Comparison of ENCODE assay signal across 8 mouse cellular contexts in the genomic region with DNA sequence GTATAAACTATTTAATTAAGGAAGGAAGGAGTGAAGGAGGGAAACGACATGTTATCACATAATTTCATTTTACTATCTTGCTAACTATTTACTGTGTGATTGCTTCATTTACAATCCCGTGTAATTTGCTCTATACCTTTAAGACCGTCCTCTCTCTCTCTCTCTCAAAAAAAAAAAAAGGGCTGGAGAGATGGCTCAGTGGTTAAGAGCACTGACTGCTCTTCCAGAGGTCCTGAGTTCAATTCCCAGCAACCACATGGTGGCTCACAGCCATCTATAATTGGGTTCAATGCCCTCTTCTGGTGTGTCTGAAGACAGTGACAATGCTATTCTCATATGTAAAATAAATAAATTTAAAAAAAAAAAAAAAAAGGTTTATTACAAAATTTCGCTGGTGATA. TPM values are rescaled to one million over a fixed set of nuclear protein-coding genes. Genes with fewer than 3 reads are reported as not detected.
DNase-seq lines count a peak whose midpoint lies in the region; ATAC-seq and TF ChIP-seq lines count a peak whose summit lies in the region.
"Not testable (repeated sequence)": the region's sequence is repeated elsewhere in the genome, so short reads cannot be mapped to it uniquely, and the experiment has no call there.

No protein-coding gene starts in this region.

- peak overlapping the region; percentile 60 for H3K4me2 ChIP-seq in heart, embryonic 11.5 days
- H3K4me2 ChIP-seq in hindbrain, embryonic 16.5 days (ENCODE audit: low read length), result peak overlapping the region; percentile 58
- peak overlapping the region; percentile 55 for H3K4me2 ChIP-seq in liver, embryonic 16.5 days (ENCODE audit: low read depth, low read length)
- H3K4me2 ChIP-seq in midbrain, embryonic 14.5 days (ENCODE audit: low read length), result peak overlapping the region; percentile 52
- H3K4me2 ChIP-seq in stomach, embryonic 14.5 days (replicated peaks; ENCODE audit: low read depth, low read length), result peak overlapping the region; percentile 40

- H3K36me3 ChIP-seq in G1E (replicated peaks), result peaks cover 31% of the 10 kb centered on the region
- peaks cover 11% of the 10 kb centered on the region for H3K36me3 ChIP-seq in heart, embryonic 11.5 days (ENCODE audit: control insufficient read depth, insufficient read depth, low read length)
- H3K36me3 ChIP-seq in hindbrain, embryonic 16.5 days (ENCODE audit: control insufficient read depth, insufficient read depth, low read length), result peaks cover 12% of the 10 kb centered on the region; the same call in 1 of the 2 replicates
- H3K36me3 ChIP-seq in liver, embryonic 16.5 days (ENCODE audit: control insufficient read depth, insufficient read depth); stomach, embryonic 14.5 days (ENCODE audit: control insufficient read depth, insufficient read depth, low read length): not testable (repeated sequence)
- peaks cover 19% of the 10 kb centered on the region for H3K36me3 ChIP-seq in midbrain, embryonic 14.5 days (ENCODE audit: control insufficient read depth, insufficient read depth, low read length)

- TF ChIP-seq POLR2A in embryonic fibroblast, embryonic 13.5 days (IDR thresholded peaks at IDR 0.05; ENCODE audit: low read depth, low read length), result not testable (repeated sequence)

- H3K4me3 ChIP-seq in G1E (ENCODE audit: low read depth, low read length), result peak overlapping the region; percentile 83
- peak overlapping the region; percentile 94 for H3K4me3 ChIP-seq in embryonic fibroblast, embryonic 13.5 days (ENCODE audit: insufficient read depth, low read length)
- H3K4me3 ChIP-seq in heart, embryonic 11.5 days (ENCODE audit: low read depth, low read length), result peak overlapping the region; percentile 73
- peak overlapping the region; percentile 82 for H3K4me3 ChIP-seq in hindbrain, embryonic 16.5 days (ENCODE audit: low read length)
- H3K4me3 ChIP-seq in left cerebral cortex, adult 2 months, result peak overlapping the region; percentile 74
- peak overlapping the region; percentile 70 for H3K4me3 ChIP-seq in liver, embryonic 16.5 days (ENCODE audit: low read depth, low read length)
- H3K4me3 ChIP-seq in midbrain, embryonic 14.5 days (replicated peaks; ENCODE audit: low read depth, low read length), result peak overlapping the region; percentile 82
- peak overlapping the region; percentile 80 for H3K4me3 ChIP-seq in stomach, embryonic 14.5 days (ENCODE audit: low read depth, low read length)

- not testable (repeated sequence) for H3K27me3 ChIP-seq in G1E (ENCODE audit: insufficient read depth, low read length); heart, embryonic 11.5 days (ENCODE audit: control insufficient read depth, insufficient read depth, low read length); hindbrain, embryonic 16.5 days (replicated peaks; ENCODE audit: control insufficient read depth, insufficient read depth, low read length); liver, embryonic 16.5 days (ENCODE audit: control insufficient read depth, insufficient read depth, low read depth, low read length); midbrain, embryonic 14.5 days (ENCODE audit: control insufficient read depth, insufficient read depth, low read length); stomach, embryonic 14.5 days (ENCODE audit: control insufficient read depth, insufficient read depth, low read length)

- ATAC-seq in G1E (ENCODE audit: extremely low read depth, insufficient number of reproducible peaks, low FRiP score, poor library complexity, severe bottlenecking); heart, embryonic 11.5 days (replicated peaks; ENCODE audit: insufficient number of reproducible peaks, low FRiP score, low TSS enrichment); hindbrain, embryonic 16.5 days; liver, embryonic 16.5 days (ENCODE audit: low read depth); midbrain, embryonic 14.5 days (ENCODE audit: low FRiP score, low TSS enrichment); stomach, embryonic 14.5 days (ENCODE audit: insufficient number of reproducible peaks, insufficient read depth, low FRiP score, low read depth): not testable (repeated sequence)

- TF ChIP-seq CTCF in G1E (IDR thresholded peaks at IDR 0.05; ENCODE audit: low read depth, low read length); embryonic fibroblast, embryonic 13.5 days (IDR thresholded peaks at IDR 0.05; ENCODE audit: borderline replicate concordance, insufficient read depth, low read length); left cerebral cortex, adult 2 months (IDR thresholded peaks at IDR 0.05): not testable (repeated sequence)

- not testable (repeated sequence) for H3K27ac ChIP-seq in embryonic fibroblast, embryonic 13.5 days (ENCODE audit: insufficient read depth, low read length); heart, embryonic 11.5 days (ENCODE audit: low read depth, low read length); left cerebral cortex, adult 2 months; liver, embryonic 16.5 days (ENCODE audit: low read length); midbrain, embryonic 14.5 days (replicated peaks; ENCODE audit: low read depth, low read length); stomach, embryonic 14.5 days (ENCODE audit: low read length)
- H3K27ac ChIP-seq in hindbrain, embryonic 16.5 days (ENCODE audit: low read depth, low read length), result peak overlapping the region; percentile 75

- intact Hi-C loops in left cerebral cortex, adult 2 months (cut with DNase I), result not testable (repeated sequence)

- H3K9me3 ChIP-seq in G1E (replicated peaks); heart, embryonic 11.5 days (replicated peaks; ENCODE audit: control insufficient read depth, low read length); hindbrain, embryonic 16.5 days (ENCODE audit: control insufficient read depth, low read length); liver, embryonic 16.5 days (replicated peaks; ENCODE audit: control insufficient read depth, low read length); midbrain, embryonic 14.5 days (ENCODE audit: control insufficient read depth, low read length); stomach, embryonic 14.5 days (ENCODE audit: control insufficient read depth, low read depth, low read length): not testable (repeated sequence)

- not testable (repeated sequence) for DNase-seq in G1E (ENCODE audit: low spot score); left cerebral cortex, adult 2 months (ENCODE audit: extremely low spot score in 1 of 2, low spot score in 2 of 2); midbrain, embryonic 14.5 days

- peaks cover 16% of the 10 kb centered on the region for H3K4me1 ChIP-seq in G1E (ENCODE audit: insufficient read depth, low read depth, low read length)
- not testable (repeated sequence) for H3K4me1 ChIP-seq in embryonic fibroblast, embryonic 13.5 days (ENCODE audit: control insufficient read depth, insufficient read depth, low read length); heart, embryonic 11.5 days (ENCODE audit: control insufficient read depth, insufficient read depth, low read length); hindbrain, embryonic 16.5 days (ENCODE audit: control insufficient read depth, insufficient read depth, low read depth, low read length); liver, embryonic 16.5 days (ENCODE audit: control insufficient read depth, low read depth, low read length); midbrain, embryonic 14.5 days (ENCODE audit: control insufficient read depth, insufficient read depth, low read length); stomach, embryonic 14.5 days (ENCODE audit: control insufficient read depth, insufficient read depth, low read length)

- WGBS in heart, embryonic 11.5 days (ENCODE audit: insufficient replicate concordance), result 22% methylated on average over 4 of the region's 4 CpGs
- WGBS in hindbrain, embryonic 16.5 days, result 26% methylated on average over 4 of the region's 4 CpGs
- WGBS in liver, embryonic 16.5 days (ENCODE audit: insufficient replicate concordance), result 11% methylated on average over 4 of the region's 4 CpGs
- WGBS in midbrain, embryonic 14.5 days, result 26% methylated on average over 4 of the region's 4 CpGs
- WGBS in stomach, embryonic 14.5 days, result 18% methylated on average over 4 of the region's 4 CpGs

- peak overlapping the region; percentile 85 for H3K9ac ChIP-seq in heart, embryonic 11.5 days (ENCODE audit: low read depth, low read length)
- peak overlapping the region; percentile 81 for H3K9ac ChIP-seq in hindbrain, embryonic 16.5 days (ENCODE audit: low read depth, low read length)
- peak overlapping the region; percentile 70 for H3K9ac ChIP-seq in liver, embryonic 16.5 days (ENCODE audit: low read depth, low read length)
- H3K9ac ChIP-seq in midbrain, embryonic 14.5 days (replicated peaks; ENCODE audit: low read length), result peak overlapping the region; percentile 74
- peak overlapping the region; percentile 64 for H3K9ac ChIP-seq in stomach, embryonic 14.5 days (replicated peaks; ENCODE audit: low read depth, low read length)

RNA-seq across cellular contexts. Expression of a gene that starts 0.6 kb away (rescaled TPM):
- total RNA-seq in G1E (2014; fragmentation: Nextera tagmentation) (22.0 and 34.2 TPM in 2 replicates), G1E (2017) (44.5 and 53.0 TPM in 2 replicates)
- 63.6 and 71.3 TPM in 2 replicates for polyA plus RNA-seq in G1E (2012)
- 27.4 and 29.0 TPM in 2 replicates for polyA plus RNA-seq in embryonic fibroblast, embryonic 13.5 days (2011; ENCODE audit: insufficient read length, low read depth, missing spikeins)
- polyA plus RNA-seq in heart, embryonic 11.5 days (2014; fragmentation: Nextera tagmentation; extraction: Ambion mirVana), result 49.1 and 54.6 TPM in 2 replicates
- polyA plus RNA-seq in hindbrain, embryonic 16.5 days (2015; fragmentation: Nextera tagmentation; extraction: Ambion mirVana), result 65.5 and 68.2 TPM in 2 replicates
- 10 to 100 TPM; 23.6 to 28.7 TPM for total RNA-seq in left cerebral cortex, adult 2 months (2021)
- 20.9 and 22.5 TPM in 2 replicates for polyA plus RNA-seq in liver, embryonic 16.5 days (2015; fragmentation: Nextera tagmentation; extraction: Ambion mirVana)
- 67.4 and 71.6 TPM in 2 replicates for polyA plus RNA-seq in midbrain, embryonic 14.5 days (2014; fragmentation: Nextera tagmentation; extraction: Ambion mirVana)
- polyA plus RNA-seq in stomach, embryonic 14.5 days (2014; fragmentation: Nextera tagmentation; extraction: Ambion mirVana), result 50.7 and 54.5 TPM in 2 replicates

RNA-seq across cellular contexts. Expression of a gene that starts 11.4 kb away (rescaled TPM):
- 45.7 and 48.8 TPM in 2 replicates for total RNA-seq in G1E (2014; fragmentation: Nextera tagmentation)
- 30.2 and 33.3 TPM in 2 replicates for total RNA-seq in G1E (2017)
- 19.9 and 25.8 TPM in 2 replicates for polyA plus RNA-seq in G1E (2012)
- 39.0 and 54.6 TPM in 2 replicates for polyA plus RNA-seq in embryonic fibroblast, embryonic 13.5 days (2011; ENCODE audit: insufficient read length, low read depth, missing spikeins)
- 24.9 and 28.2 TPM in 2 replicates for polyA plus RNA-seq in heart, embryonic 11.5 days (2014; fragmentation: Nextera tagmentation; extraction: Ambion mirVana)
- polyA plus RNA-seq in hindbrain, embryonic 16.5 days (2015; fragmentation: Nextera tagmentation; extraction: Ambion mirVana), result 27.8 and 34.9 TPM in 2 replicates
- 10 to 100 TPM; 87.2 to 91.9 TPM for total RNA-seq in left cerebral cortex, adult 2 months (2021)
- 6.8 and 7.5 TPM in 2 replicates for polyA plus RNA-seq in liver, embryonic 16.5 days (2015; fragmentation: Nextera tagmentation; extraction: Ambion mirVana)
- 44.2 and 56.2 TPM in 2 replicates for polyA plus RNA-seq in midbrain, embryonic 14.5 days (2014; fragmentation: Nextera tagmentation; extraction: Ambion mirVana)
- polyA plus RNA-seq in stomach, embryonic 14.5 days (2014; fragmentation: Nextera tagmentation; extraction: Ambion mirVana), result 24.8 and 29.3 TPM in 2 replicates
